In the genomic region with DNA sequence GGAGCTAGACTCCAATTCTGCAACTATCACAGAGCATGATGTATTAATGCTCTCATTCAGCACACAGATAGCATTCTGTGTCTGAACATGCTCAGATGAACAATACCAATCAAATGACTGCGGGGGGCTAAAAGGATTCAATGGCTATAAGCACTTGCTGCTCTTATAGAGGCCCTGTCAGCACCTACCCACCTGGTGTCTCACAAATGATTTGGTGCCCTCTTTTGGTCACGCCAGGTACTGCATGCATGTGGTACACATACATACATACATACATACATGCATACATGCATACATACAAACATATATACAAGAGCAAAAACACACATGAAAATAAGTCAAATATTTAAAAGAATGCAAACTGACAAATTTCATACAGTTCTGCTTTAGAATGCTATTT, we compare ENCODE assay signal across 12 mouse cellular contexts.
DNase-seq lines count a peak whose midpoint lies in the region; ATAC-seq and TF ChIP-seq lines count a peak whose summit lies in the region.
"Had no signal": no experiment of that assay in that cellular context is flagged by ENCODE, and none has a peak within 500 bp of the region (broad histone marks: within the 10 kb centered on the region; RNA-seq: fewer than 3 reads in every experiment).

No protein-coding gene starts in this region.

- H3K9me3 ChIP-seq in midbrain, postnatal 0 days (ENCODE audit: low read length) = no peaks in the 10 kb centered on the region
- H3K9me3 ChIP-seq in midbrain, embryonic 11.5 days (ENCODE audit: control insufficient read depth, low read length) = peaks cover 2% of the 10 kb centered on the region; the same call in 1 of the 2 replicates

- ATAC-seq in midbrain, postnatal 0 days (ENCODE audit: low FRiP score) = no peak
- no peak for ATAC-seq in midbrain, embryonic 11.5 days (ENCODE audit: low FRiP score)
- ATAC-seq: forebrain, embryonic 16.5 days; inflammation-experienced regulatory T-cells, adult 6 months; midbrain, embryonic 13.5 days had no signal

- no peaks in the 10 kb centered on the region for H3K27me3 ChIP-seq in midbrain, postnatal 0 days (ENCODE audit: insufficient read depth, low read length)
- H3K27me3 ChIP-seq in midbrain, embryonic 11.5 days (ENCODE audit: control insufficient read depth, insufficient read depth, low read length) = no peaks in the 10 kb centered on the region
- H3K27me3 ChIP-seq: limb, embryonic 12.5 days; midbrain, embryonic 13.5 days had no signal

- H3K4me1 ChIP-seq in midbrain, postnatal 0 days (ENCODE audit: insufficient read depth, low read length) = no peaks in the 10 kb centered on the region
- H3K4me1 ChIP-seq in midbrain, embryonic 11.5 days (ENCODE audit: control insufficient read depth, insufficient read depth, low read length) = no peaks in the 10 kb centered on the region
- H3K4me1 ChIP-seq: limb, embryonic 12.5 days; midbrain, embryonic 13.5 days had no signal

- no peak overlapping the region for H3K4me2 ChIP-seq in midbrain, postnatal 0 days (ENCODE audit: low read depth, low read length, poor library complexity, severe bottlenecking)
- no peak overlapping the region for H3K4me2 ChIP-seq in midbrain, embryonic 11.5 days
- H3K4me2 ChIP-seq: limb, embryonic 12.5 days; midbrain, embryonic 13.5 days had no signal

- H3K36me3 ChIP-seq in midbrain, postnatal 0 days (ENCODE audit: insufficient read depth, low read length) = no peaks in the 10 kb centered on the region
- no peaks in the 10 kb centered on the region for H3K36me3 ChIP-seq in midbrain, embryonic 11.5 days (ENCODE audit: control insufficient read depth, insufficient read depth, low read length)
- H3K36me3 ChIP-seq: limb, embryonic 12.5 days; midbrain, embryonic 13.5 days had no signal

- no peak overlapping the region for H3K9ac ChIP-seq in midbrain, postnatal 0 days (replicated peaks; ENCODE audit: low read length, poor library complexity, severe bottlenecking)
- H3K9ac ChIP-seq in midbrain, embryonic 11.5 days (ENCODE audit: low read length) = no peak overlapping the region
- H3K9ac ChIP-seq: limb, embryonic 12.5 days; midbrain, embryonic 13.5 days had no signal

- 95% methylated on average over 2 of the region's 2 CpGs for WGBS in midbrain, postnatal 0 days
- 91% methylated on average over 2 of the region's 2 CpGs for WGBS in midbrain, embryonic 11.5 days

- H3K27ac ChIP-seq in gastrocnemius, adult 2 months = no peak overlapping the region
- H3K27ac ChIP-seq in midbrain, postnatal 0 days (ENCODE audit: low read depth, low read length) = no peak overlapping the region
- no peak overlapping the region for H3K27ac ChIP-seq in midbrain, embryonic 11.5 days (ENCODE audit: low read depth, low read length)
- H3K27ac ChIP-seq: limb, embryonic 12.5 days; midbrain, embryonic 13.5 days had no signal

- no peak overlapping the region for H3K4me3 ChIP-seq in gastrocnemius, adult 2 months
- no peak overlapping the region for H3K4me3 ChIP-seq in midbrain, postnatal 0 days (ENCODE audit: low read depth, low read length)
- no peak overlapping the region for H3K4me3 ChIP-seq in midbrain, embryonic 11.5 days (ENCODE audit: low read depth, low read length)
- H3K4me3 ChIP-seq: limb, embryonic 12.5 days; midbrain, embryonic 13.5 days had no signal

- intact Hi-C loops in gastrocnemius, adult 2 months (cut with DNase I) = no loop called here
- intact Hi-C loops in gastrocnemius, postnatal 14 days (cut with DNase I; ENCODE audit: low total_unique reads) = no loop called here

- peak; percentile 29; the same call in 1 of the 2 replicates for TF ChIP-seq CTCF in gastrocnemius, adult 2 months (IDR thresholded peaks at IDR 0.05)
- TF ChIP-seq CTCF in midbrain, postnatal 0 days (IDR thresholded peaks at IDR 0.05) = peak; percentile 44

- DNase-seq in gastrocnemius, adult 2 months = no peak
- DNase-seq in gastrocnemius, postnatal 14 days = no peak
- DNase-seq in midbrain, postnatal 0 days (ENCODE audit: low spot score) = no peak
- no peak for DNase-seq in midbrain, embryonic 11.5 days (ENCODE audit: low spot score, missing footprints)
- peak; percentile 87 for DNase-seq in ZHBTc4 (ENCODE audit: low read depth, low spot score)
- DNase-seq in testis, postnatal 14 days (ENCODE audit: low spot score) = peak; percentile 23
- DNase-seq in cerebellum, adult 11 months = no peak
- DNase-seq in adrenal gland, adult 2 months = no peak

Comparison
In these comparisons a context has a peak if more than half of its experiments do, and no peak if none do; other contexts are left out.
1. DNase-seq: peak in ZHBTc4 (single experiment) and testis, postnatal 14 days (single experiment); none in gastrocnemius, adult 2 months (single experiment), gastrocnemius, postnatal 14 days (single experiment), midbrain, postnatal 0 days (single experiment), midbrain, embryonic 11.5 days (single experiment), cerebellum, adult 11 months (single experiment) and adrenal gland, adult 2 months (single experiment).